Mouse (Mus musculus) E14TG2a.4 (cell line): ENCODE data around the gene Cnn1.

Experiments
- CTCF ChIP-seq: conservative IDR thresholded peaks from 2 replicates; pipeline ENCODE4 v1.5.1; 2014; ENCODE audit warnings: low read length
- POU5F1 ChIP-seq: IDR thresholded peaks from 2 replicates; pipeline ENCODE4 v1.6.1; 2014; ENCODE audit warnings: low read length, borderline replicate concordance

- no peak for TF ChIP-seq CTCF
- TF ChIP-seq POU5F1 = no peak
Measured at GRCm38 (mm10) chr9:22134246-22134890, 35.4 kb downstream of the Cnn1 start.
